Mouse (Mus musculus): ENCODE measurements at regions not wholly inside any gene's neighbourhood (a gene's known extent, or its start where the extent isn't known, plus 50 kb on each side); places are given as distances from the start of the nearest gene placed in this dataset.

DNA sequence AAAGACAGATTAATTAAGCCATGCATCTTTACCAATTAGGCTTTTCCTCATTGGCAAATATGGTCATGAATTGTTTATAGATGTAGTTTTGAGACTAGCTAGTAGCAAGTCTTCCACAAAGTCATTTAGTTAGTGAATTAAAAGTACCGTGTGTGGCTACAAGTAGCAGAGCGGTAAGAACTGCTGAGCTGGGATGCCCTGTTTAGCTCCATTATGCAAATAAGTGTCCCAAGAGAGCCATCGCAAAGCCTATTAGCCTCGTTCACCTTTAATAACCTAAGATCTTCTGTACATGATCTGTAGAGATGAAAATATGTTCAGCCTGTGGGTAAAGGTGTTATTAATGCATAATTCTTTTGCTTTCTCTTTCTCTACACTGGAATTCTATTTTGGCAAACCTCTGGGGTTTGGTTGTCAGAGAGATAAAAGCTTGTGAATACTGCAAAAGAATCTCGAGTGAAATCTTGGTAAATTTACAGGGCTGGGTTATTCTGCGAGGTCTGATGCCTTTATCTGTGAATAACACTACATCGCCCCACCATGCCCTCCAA is 907.2 kb downstream of the Slc4a3 start:
- in situ Hi-C loops (cut with MboI; ENCODE audit: low pct_ligation_motif_present, low pct_unique_long_range_greater_than_20kb, low sequenced_read_pairs), result no loop called here
- H3K79me2 ChIP-seq (replicated peaks; ENCODE audit: control insufficient read depth, extremely low read depth, insufficient read depth, poor library complexity, severe bottlenecking), result no peaks in the 10 kb centered on the region
- H3K4me3 ChIP-seq (replicated peaks in 1 of 3; ENCODE audit: low read depth in 2 of 3, low read length in 2 of 3, poor library complexity in 1 of 3), result peak overlapping the region in 1 of 3 experiments; percentile 13
- no peaks in the 10 kb centered on the region for H3K36me3 ChIP-seq (replicated peaks in 1 of 2; ENCODE audit: control insufficient read depth in 1 of 2, insufficient read depth in 1 of 2, low read length in 1 of 2)
- no peak overlapping the region for H3K4me2 ChIP-seq (ENCODE audit: insufficient read depth, low read depth, poor library complexity, severe bottlenecking)
- no peaks in the 10 kb centered on the region for H3K9me3 ChIP-seq (replicated peaks; ENCODE audit: low read length)
- H3K27ac ChIP-seq (ENCODE audit: insufficient read depth, low read depth), result no peak overlapping the region
- TF ChIP-seq USF2 (conservative IDR thresholded peaks at IDR 0.05; ENCODE audit: low read depth, low read length) (no peak), TBP (conservative IDR thresholded peaks at IDR 0.05; ENCODE audit: low read depth, low read length) (no peak), RCOR1 (conservative IDR thresholded peaks at IDR 0.05; ENCODE audit: low read depth, low read length) (no peak), E2F4 (IDR thresholded peaks at IDR 0.05; ENCODE audit: insufficient replicate concordance, low read depth, low read length) (no peak), MYC (IDR thresholded peaks at IDR 0.05; ENCODE audit: low read depth, low read length) (no peak), POLR2A (IDR thresholded peaks at IDR 0.05; ENCODE audit: low read depth, low read length) (no peak), CHD2 (IDR thresholded peaks at IDR 0.05; ENCODE audit: low read length) (no peak), GABPA (IDR thresholded peaks at IDR 0.05; ENCODE audit: insufficient replicate concordance, low read depth, low read length) (no peak), RAD21 (IDR thresholded peaks at IDR 0.05; ENCODE audit: low read depth, low read length) (no peak), MAFK (IDR thresholded peaks at IDR 0.05; ENCODE audit: insufficient replicate concordance, low read length) (peak; percentile 49; the same call in 1 of the 2 replicates), CHD1 (IDR thresholded peaks at IDR 0.05; ENCODE audit: low read depth, low read length) (no peak), ZNF384 (IDR thresholded peaks at IDR 0.05; ENCODE audit: low read depth, low read length) (no peak), HCFC1 (IDR thresholded peaks at IDR 0.05; ENCODE audit: low read depth, low read length) (no peak), NRF1 (IDR thresholded peaks at IDR 0.05; ENCODE audit: low read depth, low read length) (no peak), MEF2A (IDR thresholded peaks at IDR 0.05; ENCODE audit: borderline replicate concordance, low read depth, low read length) (peak; percentile 66; the same call in 1 of the 2 replicates), IRF4 (IDR thresholded peaks at IDR 0.05; ENCODE audit: low read depth, low read length) (no peak), KAT2A (IDR thresholded peaks at IDR 0.05; ENCODE audit: insufficient replicate concordance, low read length) (no peak), ETS1 (conservative IDR thresholded peaks at IDR 0.05; ENCODE audit: low read depth, low read length) (peak; percentile 44; the same call in 1 of the 2 replicates), JUND (conservative IDR thresholded peaks at IDR 0.05; ENCODE audit: low read depth, low read length) (no peak), MAZ (IDR thresholded peaks at IDR 0.05; ENCODE audit: low read depth, low read length) (no peak), UBTF (IDR thresholded peaks at IDR 0.05; ENCODE audit: low read depth, low read length) (no peak), ZKSCAN1 (IDR thresholded peaks at IDR 0.05; ENCODE audit: borderline replicate concordance, low read depth, low read length) (no peak), ELF1 (IDR thresholded peaks at IDR 0.05; ENCODE audit: low read depth, low read length) (no peak), JUN (IDR thresholded peaks at IDR 0.05; ENCODE audit: insufficient read depth, low read depth, low read length) (no peak), EP300 (IDR thresholded peaks at IDR 0.05; ENCODE audit: low read length) (peak; percentile 38; the same call in 1 of the 2 replicates), PAX5 (IDR thresholded peaks at IDR 0.05; ENCODE audit: low read length) (no peak), CTCF (conservative IDR thresholded peaks at IDR 0.05 in 1 of 2, IDR thresholded peaks at IDR 0.05 in 1 of 2; ENCODE audit: low read depth in 2 of 2, low read length in 2 of 2) (no peak), SMC3 (IDR thresholded peaks at IDR 0.05; ENCODE audit: low read depth, low read length) (no peak), ZMIZ1 (IDR thresholded peaks at IDR 0.05; ENCODE audit: low read depth, low read length) (no peak), MXI1 (IDR thresholded peaks at IDR 0.05; ENCODE audit: low read depth, low read length) (no peak), BHLHE40 (IDR thresholded peaks at IDR 0.05; ENCODE audit: low read depth, low read length) (no peak), USF1 (IDR thresholded peaks at IDR 0.05; ENCODE audit: low read depth, low read length) (no peak), TCF12 (IDR thresholded peaks at IDR 0.05; ENCODE audit: low read depth, low read length) (no peak), POLR2AphosphoS2 (IDR thresholded peaks at IDR 0.05; ENCODE audit: low read depth, low read length) (no peak)
- peak; percentile 76 for DNase-seq (ENCODE audit: extremely low read depth)
- dilution Hi-C loops (cut with MboI; ENCODE audit: extremely low pct_ligation_motif_present, extremely low pct_unique_long_range_greater_than_20kb, low sequenced_read_pairs), result no loop called here
- H3K9ac ChIP-seq (ENCODE audit: insufficient read depth, low read depth), result no peak overlapping the region
- H3K4me1 ChIP-seq (ENCODE audit: control insufficient read depth in 1 of 2, insufficient read depth in 2 of 2), result peaks cover 0 to 55% of the 10 kb centered on the region in 2 experiments; a peak in 2 of 4 replicates
- no peaks in the 10 kb centered on the region for H3K27me3 ChIP-seq (replicated peaks)

Data from CH12.LX (cell line).